Mouse (Mus musculus) ES-E14 (cell line): ENCODE data around the gene Ankrd33. TPM values are rescaled to one million over a fixed set of nuclear protein-coding genes. Genes with fewer than 3 reads are reported as not detected.

ENCODE experiments used
- DNase-seq: peaks from one replicate; pipeline ENCODE4 v3.0.0-alpha.2; 2013; ENCODE audit warnings: low read depth, low spot score
- H3K27ac ChIP-seq: 2 replicates; pipeline ENCODE4 v1.5.1; 2012; ENCODE audit warnings: low read depth, mild to moderate bottlenecking, low read length, moderate library complexity, mixed read lengths; ENCODE audit not compliant: poor library complexity, insufficient read depth, severe bottlenecking
- H3K36me3 ChIP-seq: 2 replicates; pipeline ENCODE4 v1.6.1; 2012; ENCODE audit warnings: mild to moderate bottlenecking, low read length, moderate library complexity, mixed read lengths; ENCODE audit not compliant: control insufficient read depth, poor library complexity, insufficient read depth, severe bottlenecking
- H3K4me1 ChIP-seq, 2 experiments: fragments of 150-350 bp in 1 of 2; sonication (generic) in 1 of 2; 2 replicates each; pipeline ENCODE4 v1.6.1; 2012; ENCODE audit warnings: low read length in 2 of 2, mild to moderate bottlenecking in 1 of 2, mixed read lengths in 1 of 2; ENCODE audit not compliant: control insufficient read depth in 2 of 2, insufficient read depth in 2 of 2, poor library complexity in 1 of 2
- H3K4me3 ChIP-seq, 2 experiments: fragments of 150-350 bp in 1 of 2; sonication (generic) in 1 of 2; 2 replicates each; pipeline ENCODE4 v1.5.1; 2012; ENCODE audit warnings: low read length in 2 of 2, low read depth in 1 of 2, mild to moderate bottlenecking in 1 of 2, mixed read lengths in 1 of 2; ENCODE audit not compliant: insufficient read depth in 1 of 2, poor library complexity in 1 of 2, severe bottlenecking in 1 of 2
- H3K9ac ChIP-seq: 2 replicates; pipeline ENCODE4 v1.6.1; 2012; ENCODE audit warnings: low read depth, mild to moderate bottlenecking, low read length, mixed read lengths; ENCODE audit not compliant: poor library complexity, insufficient read depth, severe bottlenecking
- H3K9me3 ChIP-seq: fragments of 150-350 bp; sonication (generic); 2 replicates; pipeline ENCODE4 v1.6.1; 2012; ENCODE audit warnings: low read depth, mild to moderate bottlenecking, low read length; ENCODE audit not compliant: control insufficient read depth, insufficient read depth
- CHD2 ChIP-seq: IDR thresholded peaks from 2 replicates; pipeline ENCODE4 v1.6.1; 2014; ENCODE audit warnings: mild to moderate bottlenecking, low read depth, low read length, inconsistent platforms
- HCFC1 ChIP-seq: IDR thresholded peaks from 2 replicates; pipeline ENCODE4 v1.6.1; 2012; ENCODE audit warnings: low read length, inconsistent platforms, borderline replicate concordance; ENCODE audit not compliant: insufficient read depth
- MAFK ChIP-seq: IDR thresholded peaks from 2 replicates; pipeline ENCODE4 v1.6.1; 2014; ENCODE audit warnings: mild to moderate bottlenecking, low read depth, low read length, inconsistent platforms; ENCODE audit not compliant: insufficient read depth
- ZC3H11A ChIP-seq: IDR thresholded peaks from 2 replicates; pipeline ENCODE4 v1.6.1; 2012; ENCODE audit warnings: low read depth, mild to moderate bottlenecking, inconsistent platforms, low read length, borderline replicate concordance
- ZNF384 ChIP-seq: IDR thresholded peaks from 2 replicates; pipeline ENCODE4 v1.6.1; 2012; ENCODE audit warnings: low read depth, low read length, inconsistent platforms
- in situ Hi-C, 2 experiments: fragments of 600-800 bp; cut with MboI; formaldehyde crosslinking; loops; one replicate each; pipeline ENCODE4 v1.15.1; 2025; ENCODE audit warnings: low sequenced_read_pairs in 2 of 2, inconsistent platforms in 1 of 2; ENCODE audit not compliant: unreplicated experiment in 2 of 2
- total RNA-seq: library from RNA; depleted of rRNA; stranded (reverse); fragments of 300-350 nt; gene quantifications from 2 replicates; pipeline ENCODE4 v1.2.3, GENCODE M21; 2012

Gene Ankrd33
- total RNA-seq, 1 experiment = not detected

DNA sequence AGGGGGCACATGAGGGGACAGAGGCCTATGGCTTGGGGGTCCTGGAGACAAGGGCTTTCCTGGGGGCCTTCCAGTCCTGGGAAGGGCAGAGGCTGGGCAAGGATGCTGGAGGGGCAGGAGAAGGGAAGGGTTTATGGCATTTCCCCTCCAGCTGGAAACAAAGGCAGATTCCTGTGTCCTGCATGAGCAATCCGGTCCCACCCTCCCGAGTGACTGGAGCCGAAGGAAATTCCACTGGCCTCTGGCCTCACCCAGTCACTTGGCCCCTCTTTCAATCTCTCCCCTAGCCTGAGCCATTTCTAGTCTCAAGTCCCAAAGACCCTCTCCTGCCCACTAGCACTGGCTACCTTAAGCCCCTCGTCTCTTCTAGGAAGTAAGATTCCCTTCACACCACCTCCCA, 7.6 kb downstream of the Ankrd33 start:
- Histone ChIP-seq H3K27ac (no peak overlapping the region), H3K36me3 (no peaks in the 10 kb centered on the region), H3K4me1 (peaks cover 8 to 15% of the 10 kb centered on the region in 2 experiments; a peak in 3 of 4 replicates), H3K9ac (no peak overlapping the region), H3K4me3 (no peak overlapping the region), H3K9me3 (no peaks in the 10 kb centered on the region)
- DNase-seq = no peak
- in situ Hi-C loops = no loop called here
- TF ChIP-seq MAFK (no peak), ZNF384 (no peak), CHD2 (no peak), ZC3H11A (no peak), HCFC1 (no peak)

DNA sequence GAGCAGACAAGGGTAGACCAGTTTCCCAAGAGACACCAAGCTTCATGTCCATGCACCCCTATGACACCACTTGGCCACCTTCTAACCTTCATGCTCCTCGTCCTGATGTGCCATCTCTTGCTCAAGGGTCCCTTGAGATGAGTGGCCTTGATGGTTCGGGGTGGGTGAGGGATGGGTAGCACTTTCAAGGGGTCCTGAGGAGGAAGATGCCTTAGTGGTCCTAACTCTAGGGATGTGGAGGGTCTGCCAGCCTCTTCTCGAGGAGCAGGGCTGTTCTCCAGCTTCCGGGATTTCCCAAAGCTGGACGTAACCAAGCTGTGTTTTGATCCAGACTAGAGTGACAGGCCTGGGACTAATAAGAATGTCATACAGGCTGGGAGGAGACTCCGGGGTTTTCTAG, 10.0 kb downstream of the Ankrd33 start:
- TF ChIP-seq ZC3H11A = no peak
- no peak for TF ChIP-seq CHD2
- no peak for TF ChIP-seq MAFK
- no peak for TF ChIP-seq HCFC1
- TF ChIP-seq ZNF384 = no peak
- Histone ChIP-seq H3K36me3 (no peaks in the 10 kb centered on the region), H3K27ac (no peak overlapping the region), H3K9ac (no peak overlapping the region), H3K4me3 (no peak overlapping the region), H3K9me3 (no peaks in the 10 kb centered on the region), H3K4me1 (peaks cover 12 to 21% of the 10 kb centered on the region in 2 experiments; a peak in 3 of 4 replicates)
- no peak for DNase-seq
- in situ Hi-C loops = no loop called here

GRCm38 (mm10) chr15:101126876-101127544, 11.5 kb downstream of the Ankrd33 start:
- H3K9ac ChIP-seq = no peak overlapping the region
- TF ChIP-seq ZC3H11A = no peak
- no peak for TF ChIP-seq HCFC1
- no peak for TF ChIP-seq MAFK
- TF ChIP-seq ZNF384 = no peak
- TF ChIP-seq CHD2 = no peak
- in situ Hi-C loops = no loop called here
- no peaks in the 10 kb centered on the region for H3K9me3 ChIP-seq
- no peak overlapping the region for H3K27ac ChIP-seq
- H3K4me1 ChIP-seq = peaks cover 12 to 20% of the 10 kb centered on the region in 2 experiments; a peak in 3 of 4 replicates
- no peaks in the 10 kb centered on the region for H3K36me3 ChIP-seq
- no peak for DNase-seq
- no peak overlapping the region for H3K4me3 ChIP-seq

DNA sequence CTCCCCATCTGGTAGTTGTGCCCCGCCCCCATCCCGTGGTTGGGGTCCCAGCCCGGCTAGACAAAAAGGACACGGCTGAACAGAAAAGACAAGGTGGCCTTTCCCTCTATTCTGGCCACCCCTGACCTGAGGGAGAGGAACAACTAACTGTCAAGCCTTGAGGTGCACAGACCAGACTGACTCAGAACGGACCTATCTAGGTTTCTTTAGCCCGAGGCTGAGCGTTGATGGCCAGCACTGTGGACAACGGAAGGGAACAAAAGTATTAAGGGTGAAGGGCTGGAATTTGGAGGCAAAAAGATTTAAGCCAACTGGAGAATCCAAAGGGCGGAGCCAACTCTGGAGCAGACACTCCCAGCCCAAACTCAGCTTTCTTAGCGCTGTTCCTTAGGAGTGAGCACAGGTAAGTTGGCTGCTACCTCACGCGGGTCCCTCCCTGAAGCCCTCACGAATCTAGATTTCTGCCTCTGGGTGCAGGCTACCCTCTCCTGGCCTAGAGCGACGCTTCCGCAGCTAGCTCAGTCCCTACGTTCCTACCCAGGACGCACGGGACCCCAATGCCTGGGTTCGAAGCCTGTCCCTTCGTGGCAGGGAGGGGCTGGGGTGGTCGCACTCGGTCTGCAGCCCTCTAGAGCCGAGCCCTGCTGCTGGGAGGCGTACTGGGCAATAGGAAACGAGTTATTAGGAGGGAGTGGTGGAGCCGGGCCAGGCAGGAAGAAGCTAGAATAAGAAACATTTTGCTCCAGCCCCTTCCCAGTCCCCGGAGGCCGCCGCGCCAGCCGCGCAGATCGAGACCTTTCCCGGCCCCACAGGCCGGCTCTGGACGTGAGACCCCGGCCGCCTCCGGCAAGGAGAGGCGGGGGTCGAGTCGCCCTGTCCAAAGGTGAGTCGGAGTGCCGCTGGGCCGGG, 12.9 kb downstream of the Ankrd33 start, which contains the start of gene Acvrl1:
Gene Acvrl1, plus strand, starts transcription at position 342 of the 909 bp plus-strand sequence.
- H3K27ac ChIP-seq = no peak within 1 kb of the TSS
- H3K9me3 ChIP-seq = no peaks in the 10 kb centered on the region
- peak within 1 kb of the TSS; percentile 54 for H3K4me3 ChIP-seq
- H3K9ac ChIP-seq = peak within 1 kb of the TSS; percentile 55; the same call in 1 of the 2 replicates
- in situ Hi-C loops = no loop called here
- peaks cover 7 to 22% of the 10 kb centered on the region in 2 experiments; a peak in 3 of 4 replicates for H3K4me1 ChIP-seq
- no peak for DNase-seq
- H3K36me3 ChIP-seq = no peaks in the 10 kb centered on the region
- TF ChIP-seq CHD2 (no peak), ZC3H11A (no peak)
